Comparison of ENCODE assay signal across 16 mouse cellular contexts in genomic region chr4:148517809-148518208, GRCm38 (mm10). TPM values are rescaled to one million over a fixed set of nuclear protein-coding genes. Genes with fewer than 3 reads are reported as not detected.
DNase-seq lines count a peak whose midpoint lies in the region; ATAC-seq and TF ChIP-seq lines count a peak whose summit lies in the region.
"Had no signal": no experiment of that assay in that cellular context is flagged by ENCODE, and none has a peak within 500 bp of the region (broad histone marks: within the 10 kb centered on the region; RNA-seq: fewer than 3 reads in every experiment).

No protein-coding gene starts in this region.

- H3K9ac ChIP-seq in embryonic facial prominence, embryonic 15.5 days: no peak overlapping the region
- H3K9ac ChIP-seq in kidney, embryonic 15.5 days: no peak overlapping the region
- H3K9ac ChIP-seq in hindbrain, embryonic 12.5 days: no peak overlapping the region
- H3K9ac ChIP-seq in midbrain, embryonic 15.5 days: no peak overlapping the region
- no peak overlapping the region for H3K9ac ChIP-seq in stomach, postnatal 0 days (ENCODE audit: low read length)
- H3K9ac ChIP-seq: limb, embryonic 13.5 days had no signal

- peak; percentile 40; the same call in 1 of the 2 replicates for ATAC-seq in embryonic facial prominence, embryonic 15.5 days (ENCODE audit: insufficient number of reproducible peaks, low FRiP score, low TSS enrichment, low read depth)
- ATAC-seq in kidney, embryonic 15.5 days (replicated peaks; ENCODE audit: low FRiP score): no peak
- no peak for ATAC-seq in hindbrain, embryonic 12.5 days (ENCODE audit: low FRiP score)
- ATAC-seq in midbrain, embryonic 15.5 days (replicated peaks): 0 out of 2 replicates have a peak, but pooled peaks have one; percentile 17
- ATAC-seq in stomach, postnatal 0 days (ENCODE audit: low FRiP score, low TSS enrichment): no peak

- H3K9me3 ChIP-seq in embryonic facial prominence, embryonic 15.5 days (replicated peaks): no peaks in the 10 kb centered on the region
- H3K9me3 ChIP-seq in embryonic facial prominence, embryonic 10.5 days: no peaks in the 10 kb centered on the region
- H3K9me3 ChIP-seq in kidney, embryonic 15.5 days (replicated peaks): no peaks in the 10 kb centered on the region
- H3K9me3 ChIP-seq in hindbrain, embryonic 12.5 days (replicated peaks): no peaks in the 10 kb centered on the region
- H3K9me3 ChIP-seq in midbrain, embryonic 15.5 days: no peaks in the 10 kb centered on the region
- no peaks in the 10 kb centered on the region for H3K9me3 ChIP-seq in stomach, postnatal 0 days (ENCODE audit: control insufficient read depth, low read length)
- H3K9me3 ChIP-seq: limb, embryonic 13.5 days had no signal

- no peak overlapping the region for H3K4me2 ChIP-seq in embryonic facial prominence, embryonic 15.5 days (replicated peaks)
- H3K4me2 ChIP-seq in kidney, embryonic 15.5 days: no peak overlapping the region
- no peak overlapping the region for H3K4me2 ChIP-seq in hindbrain, embryonic 12.5 days (replicated peaks)
- H3K4me2 ChIP-seq in midbrain, embryonic 15.5 days: no peak overlapping the region
- H3K4me2 ChIP-seq in stomach, postnatal 0 days (replicated peaks; ENCODE audit: low read depth): no peak overlapping the region
- H3K4me2 ChIP-seq: limb, embryonic 13.5 days had no signal

- TF ChIP-seq EP300 in stomach, postnatal 0 days (optimal IDR thresholded peaks at IDR 0.05): no peak

- 50% methylated on average over 4 of the region's 4 CpGs for WGBS in embryonic facial prominence, embryonic 15.5 days
- 54% methylated on average over 4 of the region's 4 CpGs for WGBS in embryonic facial prominence, embryonic 10.5 days
- 55% methylated on average over 4 of the region's 4 CpGs for WGBS in kidney, embryonic 15.5 days
- 67% methylated on average over 4 of the region's 4 CpGs for WGBS in hindbrain, embryonic 12.5 days
- 37% methylated on average over 4 of the region's 4 CpGs for WGBS in midbrain, embryonic 15.5 days
- WGBS in stomach, postnatal 0 days: 73% methylated on average over 4 of the region's 4 CpGs

- H3K27ac ChIP-seq in embryonic facial prominence, embryonic 15.5 days (replicated peaks): no peak overlapping the region
- H3K27ac ChIP-seq in embryonic facial prominence, embryonic 10.5 days (replicated peaks): no peak overlapping the region
- H3K27ac ChIP-seq in kidney, embryonic 15.5 days: no peak overlapping the region
- H3K27ac ChIP-seq in hindbrain, embryonic 12.5 days: peak overlapping the region; percentile 3; the same call in 1 of the 2 replicates
- H3K27ac ChIP-seq in midbrain, embryonic 15.5 days: peak overlapping the region; percentile 64
- no peak overlapping the region for H3K27ac ChIP-seq in stomach, postnatal 0 days (replicated peaks)
- H3K27ac ChIP-seq: macrophage had no signal

- DNase-seq in embryonic facial prominence, embryonic 10.5 days (ENCODE audit: low spot score): no peak
- DNase-seq in kidney, adult 11 months: peak; percentile 45
- no peak for DNase-seq in right cerebral cortex, postnatal 4 days
- no peak for DNase-seq in stomach, postnatal 0 days (ENCODE audit: low spot score)
- DNase-seq: adrenal gland, postnatal 10 days; gastrocnemius, postnatal 14 days; heart, postnatal 14 days; lung, adult 18-20 months; thymus, adult 2 months had no signal

- H3K27me3 ChIP-seq in embryonic facial prominence, embryonic 15.5 days: no peaks in the 10 kb centered on the region
- no peaks in the 10 kb centered on the region for H3K27me3 ChIP-seq in embryonic facial prominence, embryonic 10.5 days (replicated peaks; ENCODE audit: low read depth, poor library complexity, severe bottlenecking)
- H3K27me3 ChIP-seq in kidney, embryonic 15.5 days: no peaks in the 10 kb centered on the region
- H3K27me3 ChIP-seq in hindbrain, embryonic 12.5 days: no peaks in the 10 kb centered on the region
- no peaks in the 10 kb centered on the region for H3K27me3 ChIP-seq in midbrain, embryonic 15.5 days (replicated peaks)
- H3K27me3 ChIP-seq in stomach, postnatal 0 days (ENCODE audit: control insufficient read depth, insufficient read depth, low read length): no peaks in the 10 kb centered on the region
- H3K27me3 ChIP-seq: limb, embryonic 13.5 days had no signal

- H3K4me1 ChIP-seq in embryonic facial prominence, embryonic 15.5 days: 0 out of 2 replicates have a peak, but pooled peaks cover 4% of the 10 kb centered on the region
- H3K4me1 ChIP-seq in embryonic facial prominence, embryonic 10.5 days: peaks cover 12% of the 10 kb centered on the region
- H3K4me1 ChIP-seq in kidney, embryonic 15.5 days: no peaks in the 10 kb centered on the region
- peaks cover 5% of the 10 kb centered on the region; the same call in 1 of the 2 replicates for H3K4me1 ChIP-seq in hindbrain, embryonic 12.5 days
- peaks cover 13% of the 10 kb centered on the region for H3K4me1 ChIP-seq in midbrain, embryonic 15.5 days
- no peaks in the 10 kb centered on the region for H3K4me1 ChIP-seq in stomach, postnatal 0 days (replicated peaks; ENCODE audit: control insufficient read depth, insufficient read depth)

- H3K36me3 ChIP-seq in embryonic facial prominence, embryonic 15.5 days: peaks cover 74% of the 10 kb centered on the region
- peaks cover 95% of the 10 kb centered on the region for H3K36me3 ChIP-seq in embryonic facial prominence, embryonic 10.5 days (replicated peaks)
- peaks cover 91% of the 10 kb centered on the region for H3K36me3 ChIP-seq in kidney, embryonic 15.5 days
- H3K36me3 ChIP-seq in hindbrain, embryonic 12.5 days: peaks cover 71% of the 10 kb centered on the region
- H3K36me3 ChIP-seq in midbrain, embryonic 15.5 days (replicated peaks): peaks cover 38% of the 10 kb centered on the region
- peaks cover 18% of the 10 kb centered on the region for H3K36me3 ChIP-seq in stomach, postnatal 0 days (ENCODE audit: control insufficient read depth, insufficient read depth, low read length)

- no peak for TF ChIP-seq CTCF in stomach, postnatal 0 days (IDR thresholded peaks at IDR 0.05; ENCODE audit: low read depth)

- H3K4me3 ChIP-seq in embryonic facial prominence, embryonic 15.5 days (replicated peaks): no peak overlapping the region
- no peak overlapping the region for H3K4me3 ChIP-seq in embryonic facial prominence, embryonic 10.5 days
- H3K4me3 ChIP-seq in kidney, embryonic 15.5 days (replicated peaks): no peak overlapping the region
- no peak overlapping the region for H3K4me3 ChIP-seq in hindbrain, embryonic 12.5 days
- H3K4me3 ChIP-seq in midbrain, embryonic 15.5 days: no peak overlapping the region
- H3K4me3 ChIP-seq in stomach, postnatal 0 days (ENCODE audit: low read depth, low read length): no peak overlapping the region
- H3K4me3 ChIP-seq: erythroblast, embryonic 14.5 days; limb, embryonic 13.5 days had no signal

RNA-seq across cellular contexts. Expression of gene Angptl7, which starts 17.5 kb away (rescaled TPM):
- 4.8 and 7.7 TPM in 2 replicates for polyA plus RNA-seq in embryonic facial prominence, embryonic 15.5 days (2015; fragmentation: Nextera tagmentation; extraction: Ambion mirVana)
- polyA plus RNA-seq in embryonic facial prominence, embryonic 10.5 days (2016; fragmentation: Nextera tagmentation; extraction: Ambion mirVana): 0.23 and 0.37 TPM in 2 replicates
- polyA plus RNA-seq in kidney, embryonic 15.5 days (2015; fragmentation: Nextera tagmentation; extraction: Ambion mirVana): 1.4 and 3.8 TPM in 2 replicates
- polyA plus RNA-seq in hindbrain, embryonic 12.5 days (2016; fragmentation: Nextera tagmentation; extraction: Ambion mirVana): 0.35 and 0.38 TPM in 2 replicates
- polyA plus RNA-seq in midbrain, embryonic 15.5 days (2015; fragmentation: Nextera tagmentation; extraction: Ambion mirVana): 0.36 and 0.45 TPM in 2 replicates
- 1.2 and 1.3 TPM in 2 replicates for polyA plus RNA-seq in stomach, postnatal 0 days (2015; fragmentation: Nextera tagmentation; extraction: Ambion mirVana)
- polyA plus RNA-seq: erythroblast, embryonic 14.5 days had no signal

RNA-seq across cellular contexts. Expression of gene Exosc10, which starts 40.4 kb away (rescaled TPM):
- 82.7 and 87.6 TPM in 2 replicates for polyA plus RNA-seq in embryonic facial prominence, embryonic 15.5 days (2015; fragmentation: Nextera tagmentation; extraction: Ambion mirVana)
- polyA plus RNA-seq in embryonic facial prominence, embryonic 10.5 days (2016; fragmentation: Nextera tagmentation; extraction: Ambion mirVana): 98.8 and 108 TPM in 2 replicates
- 89.3 and 98.3 TPM in 2 replicates for polyA plus RNA-seq in kidney, embryonic 15.5 days (2015; fragmentation: Nextera tagmentation; extraction: Ambion mirVana)
- 92.3 and 97.6 TPM in 2 replicates for polyA plus RNA-seq in hindbrain, embryonic 12.5 days (2016; fragmentation: Nextera tagmentation; extraction: Ambion mirVana)
- 94.7 and 99.4 TPM in 2 replicates for polyA plus RNA-seq in midbrain, embryonic 15.5 days (2015; fragmentation: Nextera tagmentation; extraction: Ambion mirVana)
- 30.0 and 35.2 TPM in 2 replicates for polyA plus RNA-seq in stomach, postnatal 0 days (2015; fragmentation: Nextera tagmentation; extraction: Ambion mirVana)

Comparison
In these comparisons a context has a peak if more than half of its experiments do, and no peak if none do; other contexts are left out.
1. ATAC-seq: peak in embryonic facial prominence, embryonic 15.5 days (single experiment) and midbrain, embryonic 15.5 days (single experiment); none in kidney, embryonic 15.5 days (single experiment), hindbrain, embryonic 12.5 days (single experiment) and stomach, postnatal 0 days (single experiment).
2. H3K27ac ChIP-seq: peak in hindbrain, embryonic 12.5 days (single experiment) and midbrain, embryonic 15.5 days (single experiment); none in embryonic facial prominence, embryonic 15.5 days (single experiment), embryonic facial prominence, embryonic 10.5 days (single experiment), kidney, embryonic 15.5 days (single experiment) and stomach, postnatal 0 days (single experiment).